Mouse (Mus musculus): ENCODE measurements at regions not wholly inside any gene's neighbourhood (a gene's known extent, or its start where the extent isn't known, plus 50 kb on each side); places are given as distances from the start of the nearest gene placed in this dataset.
A peak's percentile ranks its signal among the peaks of the same experiment; 100 is the strongest.

GRCm38 (mm10) chr8:56202342-56202741, 92.0 kb upstream of the Hpgd start:
- DNase-seq = no peak

- no peak for DNase-seq
Observed at GRCm38 (mm10) chr8:56211922-56212635, 82.3 kb upstream of the Hpgd start.

GRCm38 (mm10) chr8:56218837-56219236, 75.5 kb upstream of the Hpgd start:
- DNase-seq = no peak

- DNase-seq = peak; percentile 43
Observed at GRCm38 (mm10) chr8:56219391-56219790, 75.0 kb upstream of the Hpgd start.

- DNase-seq = peak; percentile 31
Observed at GRCm38 (mm10) chr8:56223010-56223409, 71.4 kb upstream of the Hpgd start.

GRCm38 (mm10) chr8:56230645-56231330, 63.6 kb upstream of the Hpgd start:
- DNase-seq = no peak

- peak; percentile 62 for DNase-seq
Observed at GRCm38 (mm10) chr8:56231930-56232329, 62.5 kb upstream of the Hpgd start.

- peak; percentile 64 for DNase-seq
Observed at GRCm38 (mm10) chr8:56232552-56232951, 61.8 kb upstream of the Hpgd start.

- no peak for DNase-seq
Observed at GRCm38 (mm10) chr8:56233816-56234215, 60.6 kb upstream of the Hpgd start.

- no peak for DNase-seq
Observed at GRCm38 (mm10) chr8:56234238-56234637, 60.1 kb upstream of the Hpgd start.

- no peak for DNase-seq
Observed at GRCm38 (mm10) chr8:56243330-56243729, 51.1 kb upstream of the Hpgd start.
